ENCODE assay signal across 8 mouse cellular contexts in genomic region chr17:28351353-28351890, GRCm38 (mm10). TPM values are rescaled to one million over a fixed set of nuclear protein-coding genes. Genes with fewer than 3 reads are reported as not detected.
DNase-seq lines count a peak whose midpoint lies in the region; ATAC-seq and TF ChIP-seq lines count a peak whose summit lies in the region.

No protein-coding gene starts in this region.

- TF ChIP-seq POLR2A in myocyte (IDR thresholded peaks at IDR 0.05; ENCODE audit: insufficient read length, low read depth) = no peak

- H3K9me3 ChIP-seq in kidney, embryonic 15.5 days (replicated peaks) = no peaks in the 10 kb centered on the region
- H3K9me3 ChIP-seq in embryonic facial prominence, embryonic 13.5 days = no peaks in the 10 kb centered on the region
- no peaks in the 10 kb centered on the region for H3K9me3 ChIP-seq in intestine, embryonic 14.5 days (ENCODE audit: control insufficient read depth, low read length)

- H3K79me2 ChIP-seq in myocyte (ENCODE audit: control insufficient read depth, insufficient read depth) = peaks cover 34% of the 10 kb centered on the region

- 1% methylated on average over 29 of the region's 29 CpGs for WGBS in kidney, embryonic 15.5 days
- under 1% methylated on average over 29 of the region's 29 CpGs for WGBS in embryonic facial prominence, embryonic 13.5 days
- WGBS in intestine, embryonic 14.5 days = under 1% methylated on average over 29 of the region's 29 CpGs

- H3K36me3 ChIP-seq in kidney, embryonic 15.5 days = no peaks in the 10 kb centered on the region
- H3K36me3 ChIP-seq in embryonic facial prominence, embryonic 13.5 days = no peaks in the 10 kb centered on the region
- no peaks in the 10 kb centered on the region for H3K36me3 ChIP-seq in intestine, embryonic 14.5 days (ENCODE audit: control insufficient read depth, insufficient read depth, low read length)
- H3K36me3 ChIP-seq in myocyte (ENCODE audit: control insufficient read depth, insufficient read depth) = no peaks in the 10 kb centered on the region

- ATAC-seq in kidney, embryonic 15.5 days (replicated peaks; ENCODE audit: low FRiP score) = peak; percentile 3; the same call in 1 of the 2 replicates
- ATAC-seq in embryonic facial prominence, embryonic 13.5 days (ENCODE audit: insufficient number of reproducible peaks, insufficient read depth, low FRiP score, low TSS enrichment, low read depth) = peak; percentile 3; the same call in 1 of the 2 replicates
- no peak for ATAC-seq in intestine, embryonic 14.5 days (replicated peaks; ENCODE audit: low FRiP score, low TSS enrichment, low read depth)

- H3ac ChIP-seq in myocyte (ENCODE audit: control insufficient read depth, insufficient read length) = peak overlapping the region; percentile 80

- H3K4me3 ChIP-seq in kidney, embryonic 15.5 days (replicated peaks) = peak overlapping the region; percentile 85
- peak overlapping the region; percentile 94 for H3K4me3 ChIP-seq in embryonic facial prominence, embryonic 13.5 days
- H3K4me3 ChIP-seq in intestine, embryonic 14.5 days (ENCODE audit: low read depth, low read length) = peak overlapping the region; percentile 82
- H3K4me3 ChIP-seq in myocyte = peak overlapping the region; percentile 73

- peaks cover 50% of the 10 kb centered on the region for H3K4me1 ChIP-seq in kidney, embryonic 15.5 days
- H3K4me1 ChIP-seq in embryonic facial prominence, embryonic 13.5 days = peaks cover 48% of the 10 kb centered on the region
- peaks cover 36% of the 10 kb centered on the region for H3K4me1 ChIP-seq in intestine, embryonic 14.5 days (replicated peaks; ENCODE audit: control insufficient read depth, insufficient read depth, low read length)

- DNase-seq in kidney, adult 9 months = no peak
- DNase-seq in intestine, embryonic 14.5 days (ENCODE audit: low spot score) = no peak
- no peak for DNase-seq in right cerebral cortex, postnatal 4 days
- DNase-seq in gastrocnemius, postnatal 10 days = no peak
- no peak for DNase-seq in left cerebral cortex, adult 11 months (ENCODE audit: low spot score)

- H3K27ac ChIP-seq in kidney, embryonic 15.5 days = peak overlapping the region; percentile 99
- H3K27ac ChIP-seq in embryonic facial prominence, embryonic 13.5 days = peak overlapping the region; percentile 100
- peak overlapping the region; percentile 99 for H3K27ac ChIP-seq in intestine, embryonic 14.5 days (ENCODE audit: low read depth)

- peak overlapping the region; percentile 93 for H3K4me2 ChIP-seq in kidney, embryonic 15.5 days
- peak overlapping the region; percentile 81 for H3K4me2 ChIP-seq in embryonic facial prominence, embryonic 13.5 days
- H3K4me2 ChIP-seq in intestine, embryonic 14.5 days (ENCODE audit: low read length) = peak overlapping the region; percentile 94
- H3K4me2 ChIP-seq in myocyte (ENCODE audit: low read depth) = peak overlapping the region; percentile 83

- 0 out of 2 replicates have a peak, but pooled peaks cover 7% of the 10 kb centered on the region for H3K27me3 ChIP-seq in kidney, embryonic 15.5 days
- H3K27me3 ChIP-seq in embryonic facial prominence, embryonic 13.5 days = no peaks in the 10 kb centered on the region
- H3K27me3 ChIP-seq in intestine, embryonic 14.5 days (replicated peaks; ENCODE audit: control insufficient read depth, insufficient read depth, low read length) = no peaks in the 10 kb centered on the region
- H3K27me3 ChIP-seq in myocyte (ENCODE audit: control insufficient read depth, insufficient read depth, insufficient read length) = no peaks in the 10 kb centered on the region

- H3K9ac ChIP-seq in kidney, embryonic 15.5 days = peak overlapping the region; percentile 92
- H3K9ac ChIP-seq in embryonic facial prominence, embryonic 13.5 days = peak overlapping the region; percentile 97
- H3K9ac ChIP-seq in intestine, embryonic 14.5 days (ENCODE audit: low read length) = peak overlapping the region; percentile 79

TF ChIP-seq in myocyte, 11 proteins besides CTCF, POLR2A, EP300 and RAD21:
- TF ChIP-seq SRF (IDR thresholded peaks at IDR 0.05; ENCODE audit: control insufficient read depth, insufficient read length, low read depth) (no peak), USF1 (IDR thresholded peaks at IDR 0.05; ENCODE audit: low read depth) (no peak), E2F4 (IDR thresholded peaks at IDR 0.05; ENCODE audit: insufficient read depth) (no peak), TCF3 (IDR thresholded peaks at IDR 0.05; ENCODE audit: insufficient read length, low read depth) (no peak), MAX (IDR thresholded peaks at IDR 0.05; ENCODE audit: low read depth) (no peak), TCF12 (IDR thresholded peaks at IDR 0.05; ENCODE audit: insufficient read depth, poor library complexity, severe bottlenecking) (no peak), REST (IDR thresholded peaks at IDR 0.05; ENCODE audit: insufficient read depth, insufficient read length) (no peak), CEBPB (IDR thresholded peaks at IDR 0.05; ENCODE audit: insufficient read depth, poor library complexity, severe bottlenecking) (no peak), MYOG (IDR thresholded peaks at IDR 0.05; ENCODE audit: control insufficient read depth in 1 of 3, insufficient read depth in 1 of 3, insufficient read length in 2 of 3, low read depth in 2 of 3) (no peak), MYOD1 (IDR thresholded peaks at IDR 0.05; ENCODE audit: control insufficient read depth in 1 of 3, insufficient read length in 2 of 3, low read depth in 2 of 3) (no peak), POLR2AphosphoS2 (IDR thresholded peaks at IDR 0.05; ENCODE audit: insufficient read length, low read depth) (no peak)
TF ChIP-seq in myocyte: peak in this region for 0.

RNA-seq across cellular contexts. Expression of gene Tead3, which starts 0.8 kb away (rescaled TPM):
- 9.8 and 11.0 TPM in 2 replicates for polyA plus RNA-seq in kidney, embryonic 15.5 days (2015; fragmentation: Nextera tagmentation; extraction: Ambion mirVana)
- polyA plus RNA-seq in embryonic facial prominence, embryonic 13.5 days (2015; fragmentation: Nextera tagmentation; extraction: Ambion mirVana) = 14.9 and 18.9 TPM in 2 replicates
- 12.0 and 13.3 TPM in 2 replicates for polyA plus RNA-seq in intestine, embryonic 14.5 days (2014; fragmentation: Nextera tagmentation; extraction: Ambion mirVana)
- 20.1 TPM for polyA plus RNA-seq in myocyte (2012; fragmentation: generic; extraction: Trizol)
- 10 to 100 TPM in 1 of 2 experiments, 1 to 10 TPM in 1; 10.0 to 14.8 TPM for total RNA-seq in gastrocnemius, postnatal 10 days (2021)

RNA-seq across cellular contexts. Expression of gene Tulp1, which starts 13.6 kb away (rescaled TPM):
- 5.6 and 6.4 TPM in 2 replicates for polyA plus RNA-seq in kidney, embryonic 15.5 days (2015; fragmentation: Nextera tagmentation; extraction: Ambion mirVana)
- polyA plus RNA-seq in embryonic facial prominence, embryonic 13.5 days (2015; fragmentation: Nextera tagmentation; extraction: Ambion mirVana) = 7.3 and 10.5 TPM in 2 replicates
- polyA plus RNA-seq in intestine, embryonic 14.5 days (2014; fragmentation: Nextera tagmentation; extraction: Ambion mirVana) = 3.7 and 4.0 TPM in 2 replicates
- not detected for polyA plus RNA-seq in myocyte (2012; fragmentation: generic; extraction: Trizol)
- total RNA-seq in gastrocnemius, postnatal 10 days (2021) = under 1 TPM; 0.40 to 0.50 TPM

RNA-seq across cellular contexts. Expression of gene Rpl10a, which starts 23.2 kb away (rescaled TPM):
- 643 and 689 TPM in 2 replicates for polyA plus RNA-seq in kidney, embryonic 15.5 days (2015; fragmentation: Nextera tagmentation; extraction: Ambion mirVana)
- polyA plus RNA-seq in embryonic facial prominence, embryonic 13.5 days (2015; fragmentation: Nextera tagmentation; extraction: Ambion mirVana) = 653 and 701 TPM in 2 replicates
- polyA plus RNA-seq in intestine, embryonic 14.5 days (2014; fragmentation: Nextera tagmentation; extraction: Ambion mirVana) = 909 and 955 TPM in 2 replicates
- 2,984 TPM for polyA plus RNA-seq in myocyte (2012; fragmentation: generic; extraction: Trizol)
- 100 to 1,000 TPM; 699 to 738 TPM for total RNA-seq in gastrocnemius, postnatal 10 days (2021)

RNA-seq across cellular contexts. Expression of gene Fance, which starts 38.1 kb away (rescaled TPM):
- polyA plus RNA-seq in kidney, embryonic 15.5 days (2015; fragmentation: Nextera tagmentation; extraction: Ambion mirVana) = 28.4 and 33.7 TPM in 2 replicates
- 34.5 and 39.5 TPM in 2 replicates for polyA plus RNA-seq in embryonic facial prominence, embryonic 13.5 days (2015; fragmentation: Nextera tagmentation; extraction: Ambion mirVana)
- polyA plus RNA-seq in intestine, embryonic 14.5 days (2014; fragmentation: Nextera tagmentation; extraction: Ambion mirVana) = 27.3 and 33.7 TPM in 2 replicates
- polyA plus RNA-seq in myocyte (2012; fragmentation: generic; extraction: Trizol) = 28.5 TPM
- 10 to 100 TPM; 14.8 to 20.1 TPM for total RNA-seq in gastrocnemius, postnatal 10 days (2021)
